Mouse (Mus musculus) MEL (cell line): ENCODE measurements at regions not wholly inside any gene's neighbourhood (a gene's known extent, or its start where the extent isn't known, plus 50 kb on each side); places are given as distances from the start of the nearest gene placed in this dataset.

ENCODE experiments used
- DNase-seq: peaks from one replicate; pipeline ENCODE4 v3.0.0; 2011; ENCODE audit warnings: low read depth, low spot score
- H3K27ac ChIP-seq: 2 replicates; pipeline ENCODE4 v1.5.1; 2012; ENCODE audit warnings: low read depth, mild to moderate bottlenecking, control low read depth, low read length, moderate library complexity; ENCODE audit not compliant: control insufficient read depth
- H3K27me3 ChIP-seq, 2 experiments: fragments of 150-350 bp in 1 of 2; sonication (generic) in 1 of 2; 2 replicates each; pipeline ENCODE4 v1.6.1; 2012; ENCODE audit warnings: low read length in 2 of 2, mild to moderate bottlenecking in 2 of 2, improper control_type of control experiment in 1 of 2, moderate library complexity in 1 of 2; ENCODE audit not compliant: insufficient read depth in 2 of 2, control insufficient read depth in 1 of 2
- H3K36me3 ChIP-seq, 2 experiments: 2 replicates each; pipeline ENCODE4 v1.6.1; 2012 to 2014; ENCODE audit warnings: low read length in 2 of 2, improper control_type of control experiment in 1 of 2, inconsistent platforms in 1 of 2, mild to moderate bottlenecking in 1 of 2; ENCODE audit not compliant: insufficient read depth in 2 of 2, control insufficient read depth in 1 of 2
- H3K4me1 ChIP-seq, 2 experiments: fragments of 150-350 bp in 1 of 2; sonication (generic) in 1 of 2; 2 replicates each; pipeline ENCODE4 v1.6.1; 2012; ENCODE audit warnings: low read length in 2 of 2, improper control_type of control experiment in 1 of 2, mild to moderate bottlenecking in 1 of 2; ENCODE audit not compliant: insufficient read depth in 2 of 2, control insufficient read depth in 1 of 2
- H3K4me3 ChIP-seq, 2 experiments: fragments of 150-350 bp in 1 of 2; sonication (generic) in 1 of 2; 2 replicates each; pipeline ENCODE4 v1.5.1; 2012; ENCODE audit warnings: low read depth in 2 of 2, low read length in 2 of 2, mild to moderate bottlenecking in 2 of 2, moderate library complexity in 2 of 2, control low read depth in 1 of 2, improper control_type of control experiment in 1 of 2; ENCODE audit not compliant: control insufficient read depth in 1 of 2, insufficient read depth in 1 of 2
- H3K79me2 ChIP-seq: 2 replicates; pipeline ENCODE4 v1.6.1; 2012; ENCODE audit warnings: mild to moderate bottlenecking, low read length, moderate library complexity; ENCODE audit not compliant: control insufficient read depth, poor library complexity, insufficient read depth
- H3K9ac ChIP-seq: 2 replicates; pipeline ENCODE4 v1.6.1; 2012; ENCODE audit warnings: low read depth, mild to moderate bottlenecking, control low read depth, low read length, moderate library complexity; ENCODE audit not compliant: control insufficient read depth, poor library complexity, severe bottlenecking
- H3K9me3 ChIP-seq: fragments of 150-350 bp; sonication (generic); replicated peaks from 2 replicates; pipeline ENCODE4 v1.6.1; 2012; ENCODE audit warnings: mild to moderate bottlenecking, low read length, improper control_type of control experiment, moderate library complexity; ENCODE audit not compliant: insufficient read depth
- BHLHE40 ChIP-seq: IDR thresholded peaks from 2 replicates; pipeline ENCODE4 v1.6.1; 2012; ENCODE audit warnings: low read depth, mild to moderate bottlenecking, inconsistent platforms, low read length, improper control_type of control experiment, borderline replicate concordance
- CHD2 ChIP-seq: IDR thresholded peaks from 2 replicates; pipeline ENCODE4 v1.6.1; 2011; ENCODE audit warnings: low read length, improper control_type of control experiment
- CTCF ChIP-seq, 3 experiments: IDR thresholded peaks in 2 of 3; conservative IDR thresholded peaks in 1 of 3; 2 replicates each; pipeline ENCODE4 v1.5.1; 2011 to 2012; ENCODE audit warnings: low read length in 3 of 3, low read depth in 2 of 3, mild to moderate bottlenecking in 2 of 3, improper control_type of control experiment in 1 of 3, inconsistent platforms in 1 of 3, mixed read lengths in 1 of 3, moderate library complexity in 1 of 3; ENCODE audit not compliant: control insufficient read depth in 1 of 3, insufficient read depth in 1 of 3, poor library complexity in 1 of 3, severe bottlenecking in 1 of 3
- ELF1 ChIP-seq: IDR thresholded peaks from 2 replicates; pipeline ENCODE4 v1.6.1; 2014; ENCODE audit warnings: low read depth, mild to moderate bottlenecking, inconsistent platforms, low read length, improper control_type of control experiment, moderate library complexity
- EP300 ChIP-seq, 2 experiments: IDR thresholded peaks; 2 replicates each; pipeline ENCODE4 v1.6.1; 2011; ENCODE audit warnings: improper control_type of control experiment in 2 of 2, low read length in 2 of 2, low read depth in 1 of 2, mild to moderate bottlenecking in 1 of 2
- GABPA ChIP-seq: IDR thresholded peaks from 2 replicates; pipeline ENCODE4 v1.6.1; 2012; ENCODE audit warnings: low read depth, mild to moderate bottlenecking, inconsistent platforms, low read length, improper control_type of control experiment, moderate library complexity
- GATA1 ChIP-seq: IDR thresholded peaks from 2 replicates; pipeline ENCODE4 v1.6.1; 2011; ENCODE audit warnings: low read depth, low read length, improper control_type of control experiment
- HCFC1 ChIP-seq: IDR thresholded peaks from 2 replicates; pipeline ENCODE4 v1.6.1; 2012; ENCODE audit warnings: low read depth, mild to moderate bottlenecking, inconsistent platforms, low read length, improper control_type of control experiment, moderate library complexity
- KAT2A ChIP-seq: conservative IDR thresholded peaks from 2 replicates; pipeline ENCODE4 v1.6.1; 2012; ENCODE audit warnings: low read depth, low read length, improper control_type of control experiment, inconsistent platforms
- MAFK ChIP-seq: IDR thresholded peaks from 2 replicates; pipeline ENCODE4 v1.6.1; 2011; ENCODE audit warnings: low read depth, mild to moderate bottlenecking, low read length, improper control_type of control experiment, borderline replicate concordance
- MAX ChIP-seq: IDR thresholded peaks from 2 replicates; pipeline ENCODE4 v1.6.1; 2011; ENCODE audit warnings: low read length, improper control_type of control experiment
- MAZ ChIP-seq: IDR thresholded peaks from 2 replicates; pipeline ENCODE4 v1.6.1; 2012; ENCODE audit warnings: low read depth, mild to moderate bottlenecking, inconsistent platforms, low read length, improper control_type of control experiment
- MEF2A ChIP-seq: IDR thresholded peaks from 2 replicates; pipeline ENCODE4 v1.6.1; 2014; ENCODE audit warnings: low read depth, mild to moderate bottlenecking, inconsistent platforms, low read length, improper control_type of control experiment; ENCODE audit not compliant: poor library complexity, insufficient replicate concordance, severe bottlenecking; ENCODE audit errors: extremely low read depth
- MXI1 ChIP-seq: IDR thresholded peaks from 2 replicates; pipeline ENCODE4 v1.6.1; 2011; ENCODE audit warnings: mild to moderate bottlenecking, low read depth, low read length, improper control_type of control experiment
- MYB ChIP-seq: IDR thresholded peaks from 2 replicates; pipeline ENCODE4 v1.6.1; 2011; ENCODE audit warnings: mild to moderate bottlenecking, low read depth, low read length, improper control_type of control experiment
- NRF1 ChIP-seq: IDR thresholded peaks from 2 replicates; pipeline ENCODE4 v1.6.1; 2014; ENCODE audit warnings: low read depth, mild to moderate bottlenecking, inconsistent platforms, low read length, improper control_type of control experiment, moderate library complexity; ENCODE audit not compliant: poor library complexity, insufficient read depth, severe bottlenecking
- POLR2AphosphoS2 ChIP-seq: IDR thresholded peaks from 2 replicates; pipeline ENCODE4 v1.6.1; 2011; ENCODE audit warnings: low read length, improper control_type of control experiment
- POLR2AphosphoS5 ChIP-seq: IDR thresholded peaks from 2 replicates; pipeline ENCODE4 v1.6.1; 2012; ENCODE audit warnings: low read depth, borderline replicate concordance, mild to moderate bottlenecking, inconsistent platforms, low read length, moderate library complexity, mixed read lengths
- RAD21 ChIP-seq: IDR thresholded peaks from 2 replicates; pipeline ENCODE4 v1.6.1; 2011; ENCODE audit warnings: mild to moderate bottlenecking, low read depth, low read length, improper control_type of control experiment
- RCOR1 ChIP-seq: IDR thresholded peaks from 2 replicates; pipeline ENCODE4 v1.6.1; 2012; ENCODE audit warnings: low read depth, mild to moderate bottlenecking, inconsistent platforms, low read length, improper control_type of control experiment
- SIN3A ChIP-seq: IDR thresholded peaks from 2 replicates; pipeline ENCODE4 v1.6.1; 2012; ENCODE audit warnings: low read length, improper control_type of control experiment, inconsistent platforms
- TAL1 ChIP-seq: IDR thresholded peaks from 2 replicates; pipeline ENCODE4 v1.6.1; 2012; ENCODE audit warnings: mild to moderate bottlenecking, inconsistent platforms, low read length, moderate library complexity, mixed read lengths
- TCF12 ChIP-seq: IDR thresholded peaks from 2 replicates; pipeline ENCODE4 v1.6.1; 2014; ENCODE audit warnings: low read depth, mild to moderate bottlenecking, inconsistent platforms, low read length, improper control_type of control experiment, moderate library complexity
- USF1 ChIP-seq: IDR thresholded peaks from 2 replicates; pipeline ENCODE4 v1.6.1; 2014; ENCODE audit warnings: low read depth, mild to moderate bottlenecking, inconsistent platforms, low read length, improper control_type of control experiment, moderate library complexity
- USF2 ChIP-seq, 2 experiments: IDR thresholded peaks; 2 replicates each; pipeline ENCODE4 v1.6.1; 2011 to 2012; ENCODE audit warnings: improper control_type of control experiment in 2 of 2, low read length in 2 of 2, borderline replicate concordance in 1 of 2, inconsistent platforms in 1 of 2, low read depth in 1 of 2, mild to moderate bottlenecking in 1 of 2; ENCODE audit not compliant: insufficient read depth in 1 of 2
- ZKSCAN1 ChIP-seq: IDR thresholded peaks from 2 replicates; pipeline ENCODE4 v1.6.1; 2012; ENCODE audit warnings: low read depth, mild to moderate bottlenecking, inconsistent platforms, low read length, improper control_type of control experiment, moderate library complexity
- ZMIZ1 ChIP-seq: IDR thresholded peaks from 2 replicates; pipeline ENCODE4 v1.6.1; 2012; ENCODE audit warnings: low read depth, mild to moderate bottlenecking, inconsistent platforms, low read length, improper control_type of control experiment, moderate library complexity
- ZNF384 ChIP-seq: IDR thresholded peaks from 2 replicates; pipeline ENCODE4 v1.6.1; 2012; ENCODE audit warnings: low read depth, mild to moderate bottlenecking, inconsistent platforms, low read length, improper control_type of control experiment

DNA sequence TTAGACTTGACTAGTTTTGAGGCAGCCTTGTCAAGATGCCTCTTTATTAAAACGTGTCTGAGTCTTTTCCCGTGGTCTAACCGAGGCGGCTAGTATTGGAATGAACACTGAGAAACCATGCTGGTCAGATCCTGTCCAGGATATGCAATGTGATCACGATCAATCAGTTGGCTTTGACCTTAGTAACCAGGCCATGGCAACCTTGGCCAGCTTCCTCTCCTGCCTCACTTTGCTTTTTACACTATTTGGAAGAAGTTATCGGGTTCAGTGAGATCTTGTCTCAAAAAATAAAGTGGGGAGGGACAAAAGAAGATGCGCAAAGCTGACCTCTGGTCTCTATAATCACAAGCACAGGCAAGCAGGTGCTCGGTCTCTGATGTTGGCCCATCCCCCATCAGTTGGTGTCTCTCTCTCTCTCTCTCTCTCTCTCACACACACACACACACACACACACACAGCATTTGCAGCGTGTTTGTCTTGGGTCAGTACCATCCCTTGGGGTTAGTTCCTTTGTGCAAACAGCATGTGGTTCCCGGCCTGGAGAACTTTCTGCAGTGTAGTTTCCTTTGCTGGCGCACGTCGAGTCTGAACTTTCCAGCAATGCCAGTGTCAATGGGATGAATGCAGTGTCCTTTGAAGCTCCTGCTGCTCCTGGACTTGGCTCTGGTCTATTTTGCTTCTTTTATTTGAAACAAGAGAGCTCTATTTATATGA, 117.6 kb upstream of the Spdye4c start:
- Histone ChIP-seq H3K27me3 (peaks cover 2 to 9% of the 10 kb centered on the region in 2 experiments; a peak in 3 of 4 replicates), H3K79me2 (no peaks in the 10 kb centered on the region), H3K4me1 (no peaks in the 10 kb centered on the region), H3K9ac (no peak overlapping the region), H3K4me3 (no peak overlapping the region), H3K36me3 (no peaks in the 10 kb centered on the region), H3K27ac (no peak overlapping the region), H3K9me3 (no peaks in the 10 kb centered on the region)
- no peak for DNase-seq
- TF ChIP-seq HCFC1: no peak
- no peak for TF ChIP-seq BHLHE40
- no peak for TF ChIP-seq CTCF (IDR thresholded peaks at IDR 0.05 in 2 of 3, conservative IDR thresholded peaks at IDR 0.05 in 1 of 3; ENCODE audit: control insufficient read depth in 1 of 3, insufficient read depth in 1 of 3, low read depth in 2 of 3, low read length in 3 of 3, poor library complexity in 1 of 3, severe bottlenecking in 1 of 3)
- TF ChIP-seq MXI1: no peak
- TF ChIP-seq POLR2AphosphoS5: no peak
- no peak for TF ChIP-seq TCF12
- no peak for TF ChIP-seq EP300 (IDR thresholded peaks at IDR 0.05; ENCODE audit: low read depth in 1 of 2, low read length in 2 of 2)
- TF ChIP-seq GABPA: no peak
- no peak for TF ChIP-seq NRF1
- no peak for TF ChIP-seq MEF2A
- TF ChIP-seq ZNF384: no peak
- TF ChIP-seq RAD21: no peak
- no peak for TF ChIP-seq POLR2AphosphoS2
- no peak for TF ChIP-seq CHD2
- TF ChIP-seq RCOR1: no peak
- TF ChIP-seq MAX: no peak
- TF ChIP-seq SIN3A: no peak
- TF ChIP-seq GATA1: no peak
- no peak for TF ChIP-seq MAFK

DNA sequence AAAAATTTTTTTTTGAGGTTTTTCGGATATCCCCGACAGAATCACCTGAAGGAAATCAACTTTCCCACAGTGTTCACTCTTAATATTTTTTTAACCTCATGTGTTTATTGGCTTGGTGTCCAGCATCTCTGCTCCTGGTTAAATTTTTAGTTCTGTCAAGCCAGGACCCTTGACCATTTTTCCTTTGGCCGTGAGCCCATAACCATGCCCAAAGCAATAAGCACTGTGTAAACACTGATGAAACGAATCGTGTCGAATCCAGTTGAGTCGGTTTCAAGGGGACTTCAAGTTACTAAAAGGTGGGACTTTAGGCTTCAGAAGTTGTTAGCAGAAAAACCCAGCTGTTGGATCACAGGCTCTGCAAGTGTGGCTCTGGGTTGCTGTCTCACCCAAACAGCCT, 117.0 kb upstream of the Spdye4c start:
- peaks cover 2 to 9% of the 10 kb centered on the region in 2 experiments; a peak in 3 of 4 replicates for H3K27me3 ChIP-seq
- H3K4me1 ChIP-seq: no peaks in the 10 kb centered on the region
- DNase-seq: no peak
- TF ChIP-seq CTCF (IDR thresholded peaks at IDR 0.05 in 2 of 3, conservative IDR thresholded peaks at IDR 0.05 in 1 of 3; ENCODE audit: control insufficient read depth in 1 of 3, insufficient read depth in 1 of 3, low read depth in 2 of 3, low read length in 3 of 3, poor library complexity in 1 of 3, severe bottlenecking in 1 of 3) (no peak), MEF2A (no peak), ELF1 (no peak), POLR2AphosphoS2 (no peak), POLR2AphosphoS5 (no peak), MYB (no peak), ZKSCAN1 (no peak), USF2 (IDR thresholded peaks at IDR 0.05; ENCODE audit: borderline replicate concordance in 1 of 2, insufficient read depth in 1 of 2, low read depth in 1 of 2, low read length in 2 of 2) (no peak), MAZ (no peak), TAL1 (no peak), USF1 (no peak), RCOR1 (no peak), TCF12 (no peak), KAT2A (no peak), ZMIZ1 (no peak)
- no peaks in the 10 kb centered on the region for H3K36me3 ChIP-seq
- H3K79me2 ChIP-seq: no peaks in the 10 kb centered on the region
- H3K4me3 ChIP-seq: no peak overlapping the region
- no peak overlapping the region for H3K9ac ChIP-seq
- H3K27ac ChIP-seq: no peak overlapping the region
- H3K9me3 ChIP-seq: no peaks in the 10 kb centered on the region
